Mouse (Mus musculus) embryonic facial prominence, embryonic 15.5 days (tissue): Measurements from ENCODE around the gene Gm20388. TPM values are rescaled to one million over a fixed set of nuclear protein-coding genes. Genes with fewer than 3 reads are reported as not detected.

Experiments
- ATAC-seq: fragments of 200-750 bp; cut with Nextera tagmentation; 2 replicates; pipeline ENCODE4 v1.8.0; 2017; ENCODE audit warnings: low read depth, moderate TSS enrichment; ENCODE audit not compliant: insufficient number of reproducible peaks, low FRiP score, low TSS enrichment
- H3K27ac ChIP-seq: fragments of 300-500 bp; sonication (generic); replicated peaks from 2 replicates; pipeline ENCODE4 v1.5.1; 2015; ENCODE audit warnings: mild to moderate bottlenecking, inconsistent platforms
- H3K27me3 ChIP-seq: fragments of 300-500 bp; sonication (generic); 2 replicates; pipeline ENCODE4 v1.6.1; 2015; ENCODE audit warnings: inconsistent platforms
- H3K36me3 ChIP-seq: fragments of 300-500 bp; sonication (generic); 2 replicates; pipeline ENCODE4 v1.6.1; 2015; ENCODE audit warnings: mild to moderate bottlenecking, inconsistent platforms
- H3K4me1 ChIP-seq: fragments of 300-500 bp; sonication (generic); 2 replicates; pipeline ENCODE4 v1.6.1; 2015; ENCODE audit warnings: inconsistent platforms
- H3K4me2 ChIP-seq: fragments of 300-500 bp; sonication (generic); replicated peaks from 2 replicates; pipeline ENCODE4 v1.6.1; 2015; ENCODE audit warnings: mild to moderate bottlenecking, inconsistent platforms
- H3K4me3 ChIP-seq: fragments of 300-500 bp; sonication (generic); replicated peaks from 2 replicates; pipeline ENCODE4 v1.5.1; 2015; ENCODE audit warnings: mild to moderate bottlenecking, inconsistent platforms
- H3K9ac ChIP-seq: fragments of 300-500 bp; sonication (generic); 2 replicates; pipeline ENCODE4 v1.6.1; 2015; ENCODE audit warnings: inconsistent platforms
- H3K9me3 ChIP-seq: fragments of 300-500 bp; sonication (generic); replicated peaks from 2 replicates; pipeline ENCODE4 v1.6.1; 2016; ENCODE audit warnings: inconsistent platforms
- WGBS: fragments of 180-500 bp; shearing (Covaris S2); methylation state at CpG from one replicate; pipeline ENCODE4 v1.1.7; 2015; 5-methylcytosine and 5-hydroxymethylcytosine counted together
- polyA plus RNA-seq: library from polyadenylated mRNA; unstranded; fragments of >200 nt; fragmentation: Nextera tagmentation; extraction: Ambion mirVana; gene quantifications from 2 replicates; pipeline ENCODE4 v1.2.1, GENCODE M21; 2015

Gene Gm20388
- polyA plus RNA-seq, 1 experiment from 2014 or later, result 8.0 TPM

GRCm38 (mm10) chr8:121828376-121829023, 1917.9 kb downstream of the Gm20388 start:
- 31% methylated on average over 10 of the region's 10 CpGs for WGBS
- peak overlapping the region; percentile 92 for H3K4me2 ChIP-seq
- H3K4me1 ChIP-seq, result peaks cover 20% of the 10 kb centered on the region
- H3K27me3 ChIP-seq, result no peaks in the 10 kb centered on the region
- H3K4me3 ChIP-seq, result peak overlapping the region; percentile 85
- no peaks in the 10 kb centered on the region for H3K9me3 ChIP-seq
- peak overlapping the region; percentile 81 for H3K9ac ChIP-seq
- H3K36me3 ChIP-seq, result no peaks in the 10 kb centered on the region
- no peak for ATAC-seq
- H3K27ac ChIP-seq, result no peak overlapping the region

- Histone ChIP-seq H3K4me2 (peak within 1 kb of the TSS; percentile 92), H3K27me3 (no peaks in the 10 kb centered on the region), H3K9ac (peak within 1 kb of the TSS; percentile 81), H3K9me3 (no peaks in the 10 kb centered on the region), H3K27ac (peak within 1 kb of the TSS; percentile 44; the same call in 1 of the 2 replicates), H3K4me3 (peak within 1 kb of the TSS; percentile 85), H3K4me1 (peaks cover 20% of the 10 kb centered on the region), H3K36me3 (no peaks in the 10 kb centered on the region)
- WGBS, result under 1% methylated on average over 68 of the region's 68 CpGs
- ATAC-seq, result peak; percentile 95
These were observed 1918.6 kb downstream of the Gm20388 start, which contains the start of gene Klhdc4 for GRCm38 (mm10) chr8:121829048-121829776. Gene Klhdc4, minus strand, starts transcription at chr8:121829569.

GRCm38 (mm10) chr8:121829777-121830362, 1919.2 kb downstream of the Gm20388 start:
- peak; percentile 47; the same call in 1 of the 2 replicates for ATAC-seq
- Histone ChIP-seq H3K9ac (peak overlapping the region; percentile 81), H3K4me1 (peaks cover 20% of the 10 kb centered on the region), H3K36me3 (no peaks in the 10 kb centered on the region), H3K27me3 (no peaks in the 10 kb centered on the region), H3K4me2 (peak overlapping the region; percentile 92), H3K27ac (peak overlapping the region; percentile 44; the same call in 1 of the 2 replicates), H3K4me3 (peak overlapping the region; percentile 85), H3K9me3 (no peaks in the 10 kb centered on the region)
- WGBS, result 19% methylated on average over 18 of the region's 18 CpGs

- Histone ChIP-seq H3K9ac (no peak overlapping the region), H3K4me2 (no peak overlapping the region), H3K4me1 (peaks cover 20% of the 10 kb centered on the region), H3K27me3 (no peaks in the 10 kb centered on the region), H3K27ac (no peak overlapping the region), H3K9me3 (no peaks in the 10 kb centered on the region), H3K36me3 (no peaks in the 10 kb centered on the region), H3K4me3 (no peak overlapping the region)
- WGBS, result 69% methylated on average over 2 of the region's 2 CpGs
- no peak for ATAC-seq
These were observed 1921.4 kb downstream of the Gm20388 start for GRCm38 (mm10) chr8:121832061-121832460.

GRCm38 (mm10) chr8:121832503-121832902, 1921.9 kb downstream of the Gm20388 start:
- 14% methylated on average over 6 of the region's 6 CpGs for WGBS
- ATAC-seq, result no peak
- no peak overlapping the region for H3K27ac ChIP-seq
- H3K9me3 ChIP-seq, result no peaks in the 10 kb centered on the region
- peaks cover 20% of the 10 kb centered on the region for H3K4me1 ChIP-seq
- no peak overlapping the region for H3K4me2 ChIP-seq
- H3K4me3 ChIP-seq, result no peak overlapping the region
- no peak overlapping the region for H3K9ac ChIP-seq
- H3K27me3 ChIP-seq, result no peaks in the 10 kb centered on the region
- H3K36me3 ChIP-seq, result no peaks in the 10 kb centered on the region

- no peak overlapping the region for H3K9ac ChIP-seq
- no peaks in the 10 kb centered on the region for H3K9me3 ChIP-seq
- ATAC-seq, result no peak
- no peak overlapping the region for H3K27ac ChIP-seq
- no peak overlapping the region for H3K4me2 ChIP-seq
- no peaks in the 10 kb centered on the region for H3K4me1 ChIP-seq
- 57% methylated on average over 8 of the region's 8 CpGs for WGBS
- H3K27me3 ChIP-seq, result no peaks in the 10 kb centered on the region
- H3K36me3 ChIP-seq, result no peaks in the 10 kb centered on the region
- H3K4me3 ChIP-seq, result no peak overlapping the region
These were observed 1930.6 kb downstream of the Gm20388 start for GRCm38 (mm10) chr8:121841242-121841641.

- Histone ChIP-seq H3K4me3 (no peak overlapping the region), H3K27me3 (no peaks in the 10 kb centered on the region), H3K9ac (no peak overlapping the region), H3K36me3 (no peaks in the 10 kb centered on the region), H3K4me1 (no peaks in the 10 kb centered on the region), H3K9me3 (no peaks in the 10 kb centered on the region), H3K27ac (no peak overlapping the region), H3K4me2 (no peak overlapping the region)
- WGBS, result 81% methylated on average over 8 of the region's 8 CpGs
- no peak for ATAC-seq
These were observed 1931.7 kb downstream of the Gm20388 start for GRCm38 (mm10) chr8:121842064-121842955.

GRCm38 (mm10) chr8:121843184-121843733, 1932.6 kb downstream of the Gm20388 start:
- ATAC-seq, result no peak
- Histone ChIP-seq H3K27me3 (no peaks in the 10 kb centered on the region), H3K4me3 (no peak overlapping the region), H3K9ac (no peak overlapping the region), H3K4me1 (no peaks in the 10 kb centered on the region), H3K4me2 (no peak overlapping the region), H3K27ac (no peak overlapping the region), H3K36me3 (no peaks in the 10 kb centered on the region), H3K9me3 (no peaks in the 10 kb centered on the region)
- 76% methylated on average over 3 of the region's 3 CpGs for WGBS

- no peaks in the 10 kb centered on the region for H3K36me3 ChIP-seq
- no peak overlapping the region for H3K4me2 ChIP-seq
- H3K27ac ChIP-seq, result no peak overlapping the region
- H3K4me3 ChIP-seq, result no peak overlapping the region
- ATAC-seq, result no peak
- H3K9ac ChIP-seq, result no peak overlapping the region
- no peaks in the 10 kb centered on the region for H3K27me3 ChIP-seq
- 52% methylated on average over 6 of the region's 7 CpGs for WGBS
- H3K9me3 ChIP-seq, result no peaks in the 10 kb centered on the region
- no peaks in the 10 kb centered on the region for H3K4me1 ChIP-seq
These were observed 1934.1 kb downstream of the Gm20388 start for GRCm38 (mm10) chr8:121844765-121845164.

GRCm38 (mm10) chr8:121846815-121847214, 1936.2 kb downstream of the Gm20388 start:
- no peak overlapping the region for H3K27ac ChIP-seq
- H3K4me3 ChIP-seq, result no peak overlapping the region
- H3K4me1 ChIP-seq, result peaks cover 14% of the 10 kb centered on the region
- H3K36me3 ChIP-seq, result no peaks in the 10 kb centered on the region
- H3K4me2 ChIP-seq, result no peak overlapping the region
- no peaks in the 10 kb centered on the region for H3K27me3 ChIP-seq
- no peak overlapping the region for H3K9ac ChIP-seq
- ATAC-seq, result no peak
- no peaks in the 10 kb centered on the region for H3K9me3 ChIP-seq
